Mouse (Mus musculus) hindbrain, embryonic 12.5 days (tissue): ENCODE data around the gene Gm20388. TPM values are rescaled to one million over a fixed set of nuclear protein-coding genes. Genes with fewer than 3 reads are reported as not detected.
A peak's percentile ranks its signal among the peaks of the same experiment; 100 is the strongest.

ENCODE experiments used
- ATAC-seq: fragments of 200-750 bp; cut with Nextera tagmentation; 2 replicates; pipeline ENCODE4 v1.8.0; 2017; ENCODE audit warnings: moderate TSS enrichment; ENCODE audit not compliant: low FRiP score
- H3K27ac ChIP-seq: fragments of 300-500 bp; sonication (generic); 2 replicates; pipeline ENCODE4 v1.5.1; 2016; ENCODE audit warnings: mild to moderate bottlenecking
- H3K27me3 ChIP-seq: fragments of 300-500 bp; sonication (generic); 2 replicates; pipeline ENCODE4 v1.6.1; 2016; ENCODE audit warnings: mild to moderate bottlenecking
- H3K36me3 ChIP-seq: fragments of 300-500 bp; sonication (generic); 2 replicates; pipeline ENCODE4 v1.6.1; 2016; ENCODE audit warnings: mild to moderate bottlenecking
- H3K4me1 ChIP-seq: fragments of 300-500 bp; sonication (generic); 2 replicates; pipeline ENCODE4 v1.6.1; 2016
- H3K4me2 ChIP-seq: fragments of 300-500 bp; sonication (generic); replicated peaks from 2 replicates; pipeline ENCODE4 v1.6.1; 2016; ENCODE audit warnings: mild to moderate bottlenecking
- H3K4me3 ChIP-seq: fragments of 300-500 bp; sonication (generic); 2 replicates; pipeline ENCODE4 v1.5.1; 2016; ENCODE audit warnings: mild to moderate bottlenecking
- H3K9ac ChIP-seq: fragments of 300-500 bp; sonication (generic); 2 replicates; pipeline ENCODE4 v1.6.1; 2016; ENCODE audit warnings: mild to moderate bottlenecking, moderate library complexity
- H3K9me3 ChIP-seq: fragments of 300-500 bp; sonication (generic); replicated peaks from 2 replicates; pipeline ENCODE4 v1.6.1; 2016; ENCODE audit warnings: mild to moderate bottlenecking
- WGBS: fragments of 180-500 bp; shearing (Covaris S2); methylation state at CpG from one replicate; pipeline ENCODE4 v1.1.7; 2016; 5-methylcytosine and 5-hydroxymethylcytosine counted together
- polyA plus RNA-seq: library from polyadenylated mRNA; unstranded; fragments of >200 nt; fragmentation: Nextera tagmentation; extraction: Ambion mirVana; gene quantifications from 2 replicates; pipeline ENCODE4 v1.2.1, GENCODE M21; 2016

Gene Gm20388
- polyA plus RNA-seq, 1 experiment from 2014 or later = not detected

DNA sequence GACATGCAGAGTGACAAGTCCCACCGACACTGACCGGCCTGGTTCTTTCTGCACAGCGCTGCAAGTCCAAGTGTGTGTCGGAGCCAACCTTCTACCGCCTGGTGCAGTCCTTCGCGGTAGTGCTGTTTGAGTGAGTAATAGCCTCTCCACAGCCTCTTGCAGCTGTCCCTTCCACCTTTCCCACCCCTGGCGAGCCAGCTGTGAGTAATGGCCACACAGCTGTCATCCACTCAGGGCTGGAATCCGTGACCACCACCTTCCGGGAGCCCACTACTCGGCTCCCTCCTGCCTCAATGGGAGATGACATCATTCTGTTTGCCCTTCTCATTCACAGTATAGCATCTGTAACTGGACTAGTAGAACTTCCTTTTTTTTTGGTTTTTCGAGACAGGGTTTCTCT is 239.4 kb downstream of the Gm20388 start:
- H3K27me3 ChIP-seq = no peaks in the 10 kb centered on the region
- no peak overlapping the region for H3K4me3 ChIP-seq
- no peak for ATAC-seq
- no peaks in the 10 kb centered on the region for H3K9me3 ChIP-seq
- H3K4me2 ChIP-seq = no peak overlapping the region
- 0 out of 2 replicates have a peak, but pooled peaks cover 15% of the 10 kb centered on the region for H3K36me3 ChIP-seq
- H3K4me1 ChIP-seq = peaks cover 14% of the 10 kb centered on the region
- H3K27ac ChIP-seq = no peak overlapping the region
- H3K9ac ChIP-seq = no peak overlapping the region
- WGBS = 68% methylated on average over 12 of the region's 12 CpGs

DNA sequence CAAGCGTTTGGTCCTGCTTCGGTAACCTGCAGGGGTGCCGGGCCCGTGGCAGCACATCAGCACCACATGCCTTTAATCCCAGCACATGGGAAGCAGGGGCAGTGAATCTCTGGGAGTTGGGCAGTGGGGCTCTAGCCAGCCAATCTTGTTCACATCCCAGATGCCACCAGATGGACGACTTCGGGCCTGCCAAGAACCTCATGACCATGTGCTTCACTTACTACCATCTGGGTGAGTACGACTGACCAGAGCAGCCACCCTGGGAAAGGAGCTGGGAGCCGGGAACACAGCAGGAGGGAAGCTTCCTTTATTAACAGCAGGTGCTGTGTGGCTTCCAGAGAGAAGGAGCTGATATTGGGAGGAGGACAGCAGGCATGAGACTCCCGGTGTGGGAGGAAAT is 240.5 kb downstream of the Gm20388 start:
- no peak overlapping the region for H3K27ac ChIP-seq
- no peaks in the 10 kb centered on the region for H3K27me3 ChIP-seq
- H3K4me2 ChIP-seq = no peak overlapping the region
- no peaks in the 10 kb centered on the region for H3K9me3 ChIP-seq
- H3K9ac ChIP-seq = no peak overlapping the region
- H3K4me1 ChIP-seq = peaks cover 14% of the 10 kb centered on the region
- 62% methylated on average over 9 of the region's 9 CpGs for WGBS
- no peak overlapping the region for H3K4me3 ChIP-seq
- no peak for ATAC-seq
- H3K36me3 ChIP-seq = 0 out of 2 replicates have a peak, but pooled peaks cover 10% of the 10 kb centered on the region

DNA sequence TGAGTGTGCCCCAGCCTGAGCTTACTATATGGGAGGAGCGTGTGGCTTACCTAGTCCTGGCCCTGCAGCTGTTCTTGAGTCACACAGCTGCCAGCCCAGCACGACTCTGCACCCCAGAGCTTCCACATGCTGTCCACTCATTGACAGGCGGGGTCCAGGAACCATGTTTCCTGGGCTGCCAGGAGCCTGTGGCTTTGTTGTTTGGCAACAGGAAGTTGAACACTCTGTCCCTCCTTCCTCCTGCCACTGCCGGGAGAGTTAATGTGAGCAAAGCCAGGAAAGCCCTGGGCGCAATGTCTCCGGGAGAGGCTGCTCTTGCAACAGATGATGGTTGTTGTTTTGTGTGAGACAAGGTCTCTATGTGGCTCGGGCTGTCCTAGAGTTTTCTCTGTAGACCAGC is 242.0 kb downstream of the Gm20388 start:
- WGBS = 66% methylated on average over 7 of the region's 7 CpGs
- H3K4me2 ChIP-seq = no peak overlapping the region

DNA sequence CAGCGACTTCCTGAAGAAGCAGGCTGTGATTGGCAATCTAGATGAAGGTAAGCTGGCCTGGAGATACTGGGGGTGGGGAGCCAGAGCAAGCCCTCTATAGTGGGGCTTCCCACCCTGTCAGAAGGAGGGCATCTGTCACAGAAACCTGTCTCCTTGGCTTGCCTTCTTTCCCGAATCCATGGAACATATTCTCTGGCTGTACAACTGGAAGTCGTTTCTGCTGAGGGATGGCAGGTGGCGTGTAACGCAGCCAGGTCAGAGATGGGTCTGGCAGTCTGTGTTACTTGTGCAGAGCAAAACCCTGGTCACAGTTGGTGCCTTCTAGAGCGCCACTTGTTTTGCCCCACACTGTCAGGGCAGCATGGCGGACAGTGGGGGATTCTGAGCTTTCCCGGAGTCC is 249.7 kb downstream of the Gm20388 start:
- no peak for ATAC-seq
- H3K27ac ChIP-seq = no peak overlapping the region
- 78% methylated on average over 8 of the region's 8 CpGs for WGBS
- H3K27me3 ChIP-seq = no peaks in the 10 kb centered on the region
- H3K36me3 ChIP-seq = 0 out of 2 replicates have a peak, but pooled peaks cover 5% of the 10 kb centered on the region
- H3K9me3 ChIP-seq = no peaks in the 10 kb centered on the region
- no peak overlapping the region; the same call in 1 of the 2 replicates for H3K9ac ChIP-seq
- no peak overlapping the region for H3K4me2 ChIP-seq
- no peak overlapping the region for H3K4me3 ChIP-seq
- H3K4me1 ChIP-seq = peaks cover 30% of the 10 kb centered on the region

More for the DNA sequence above, 242.0 kb downstream of the Gm20388 start:
- H3K27ac ChIP-seq = no peak overlapping the region
- no peak for ATAC-seq
- no peaks in the 10 kb centered on the region for H3K9me3 ChIP-seq
- H3K36me3 ChIP-seq = 0 out of 2 replicates have a peak, but pooled peaks cover 6% of the 10 kb centered on the region
- H3K9ac ChIP-seq = no peak overlapping the region
- H3K4me3 ChIP-seq = no peak overlapping the region
- no peaks in the 10 kb centered on the region for H3K27me3 ChIP-seq
- H3K4me1 ChIP-seq = peaks cover 18% of the 10 kb centered on the region

DNA sequence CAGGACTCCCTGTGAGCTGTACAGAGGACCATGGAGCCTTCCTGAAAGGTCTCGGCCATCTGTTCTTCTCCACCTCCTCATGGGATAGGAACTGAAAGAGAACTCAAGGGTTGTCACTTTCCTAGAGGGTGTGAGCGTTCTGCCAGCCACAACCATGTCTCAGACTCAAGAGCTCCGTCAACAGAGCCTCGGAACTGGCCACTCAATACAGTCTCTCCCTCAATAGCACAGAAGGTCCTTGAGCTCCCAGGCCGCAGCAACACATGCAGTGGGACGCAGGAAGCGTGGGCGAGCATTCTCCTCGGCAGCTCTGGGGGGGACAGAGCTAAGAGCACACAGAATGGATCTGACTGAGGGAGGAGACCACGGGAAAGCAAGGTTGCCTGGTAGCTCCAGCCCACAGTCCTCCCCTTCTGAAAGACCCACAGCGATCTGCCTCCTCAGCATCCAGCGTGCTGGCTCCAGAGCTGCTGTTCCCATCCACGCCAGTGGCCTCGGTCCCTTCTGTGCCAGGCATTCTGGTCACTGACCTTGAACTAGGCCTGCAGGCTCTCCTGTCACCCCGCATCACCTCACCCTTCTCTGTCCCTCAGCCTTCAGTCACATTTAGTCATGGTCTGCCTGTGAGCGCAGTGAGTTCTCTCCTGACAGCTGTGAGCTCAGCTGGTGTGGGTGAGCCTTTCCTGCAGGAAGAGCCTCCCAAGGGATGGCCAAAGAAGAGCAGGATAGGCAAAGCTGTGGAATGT is 251.2 kb downstream of the Gm20388 start:
- H3K4me2 ChIP-seq = no peak overlapping the region
- no peaks in the 10 kb centered on the region for H3K27me3 ChIP-seq
- H3K27ac ChIP-seq = no peak overlapping the region
- 74% methylated on average over 16 of the region's 16 CpGs for WGBS
- no peak overlapping the region for H3K9ac ChIP-seq
- no peak overlapping the region for H3K4me3 ChIP-seq
- peaks cover 25% of the 10 kb centered on the region for H3K4me1 ChIP-seq
- no peaks in the 10 kb centered on the region for H3K9me3 ChIP-seq
- no peak for ATAC-seq
- H3K36me3 ChIP-seq = 0 out of 2 replicates have a peak, but pooled peaks cover 5% of the 10 kb centered on the region

DNA sequence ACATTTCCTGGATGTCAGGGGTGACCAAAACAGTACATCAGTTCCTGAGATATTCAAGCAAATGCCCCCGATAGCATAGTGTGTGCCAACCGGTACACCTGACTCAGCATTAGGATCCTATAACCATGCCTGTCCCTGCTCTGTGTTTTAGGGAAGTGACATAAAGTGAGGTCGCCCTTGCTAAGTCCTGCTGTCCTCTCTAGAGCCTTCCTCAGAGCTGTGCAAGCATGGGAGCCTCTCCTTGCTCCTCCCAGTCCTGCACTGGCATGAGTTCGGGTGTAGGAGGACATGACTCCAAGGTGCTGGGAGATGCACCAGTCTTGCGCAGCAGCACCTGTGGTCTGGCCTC is 251.7 kb downstream of the Gm20388 start:
- 85% methylated on average over 5 of the region's 5 CpGs for WGBS
- no peak for ATAC-seq
- H3K4me1 ChIP-seq = peaks cover 25% of the 10 kb centered on the region

DNA sequence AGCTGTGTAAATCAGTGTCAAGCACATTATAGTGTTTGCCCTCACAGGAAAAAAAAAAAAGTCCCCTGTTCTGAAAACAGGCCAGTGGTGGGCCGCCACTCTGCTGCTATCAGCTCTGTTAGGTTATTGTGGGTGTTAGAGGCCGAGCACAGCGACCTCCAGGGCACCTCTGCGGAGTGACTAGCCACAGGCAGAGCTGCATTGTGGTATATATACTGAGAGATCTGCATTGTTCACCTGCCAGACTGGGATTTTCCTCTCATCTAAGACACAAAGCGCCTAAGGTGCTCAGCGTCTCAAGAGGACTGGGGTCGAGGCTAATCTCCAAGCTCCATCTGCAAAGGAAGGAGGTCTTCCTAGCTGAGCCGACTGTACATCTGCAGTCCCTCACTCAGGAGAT is 252.7 kb downstream of the Gm20388 start:
- H3K9ac ChIP-seq = no peak overlapping the region
- peaks cover 7% of the 10 kb centered on the region for H3K27me3 ChIP-seq
- H3K27ac ChIP-seq = no peak overlapping the region
- no peak for ATAC-seq
- WGBS = 75% methylated on average over 8 of the region's 8 CpGs
- no peaks in the 10 kb centered on the region for H3K9me3 ChIP-seq
- H3K4me1 ChIP-seq = peaks cover 32% of the 10 kb centered on the region
- no peak overlapping the region for H3K4me3 ChIP-seq
- 0 out of 2 replicates have a peak, but pooled peaks cover 5% of the 10 kb centered on the region for H3K36me3 ChIP-seq
- H3K4me2 ChIP-seq = no peak overlapping the region

More for the DNA sequence above, 251.7 kb downstream of the Gm20388 start:
- Histone ChIP-seq H3K9me3 (no peaks in the 10 kb centered on the region), H3K27ac (no peak overlapping the region), H3K4me2 (no peak overlapping the region), H3K27me3 (no peaks in the 10 kb centered on the region), H3K9ac (no peak overlapping the region), H3K36me3 (0 out of 2 replicates have a peak, but pooled peaks cover 5% of the 10 kb centered on the region), H3K4me3 (no peak overlapping the region)

DNA sequence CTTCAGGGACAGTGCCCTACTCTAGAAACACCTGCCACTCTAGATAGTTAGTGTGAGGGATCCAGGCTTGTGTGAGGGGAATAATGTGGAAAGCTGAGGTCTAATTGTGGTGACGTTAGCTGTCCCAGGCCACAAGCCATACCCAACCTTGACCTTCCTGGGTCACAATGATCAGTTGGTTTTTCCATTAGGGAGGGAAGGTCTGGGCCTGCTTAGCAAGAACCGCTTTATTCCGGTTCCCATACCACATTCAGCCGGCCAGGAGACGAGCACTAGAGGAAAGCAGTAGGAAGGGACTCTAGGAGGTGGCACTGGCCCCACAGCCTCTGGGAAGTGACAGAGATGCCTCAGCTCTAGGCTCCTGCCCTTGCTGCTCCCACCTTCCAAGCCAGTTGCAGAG is 253.4 kb downstream of the Gm20388 start:
- 71% methylated on average over 5 of the region's 5 CpGs for WGBS
- Histone ChIP-seq H3K4me2 (no peak overlapping the region), H3K4me1 (peaks cover 32% of the 10 kb centered on the region), H3K27ac (no peak overlapping the region), H3K36me3 (0 out of 2 replicates have a peak, but pooled peaks cover 5% of the 10 kb centered on the region), H3K27me3 (peaks cover 13% of the 10 kb centered on the region), H3K4me3 (no peak overlapping the region), H3K9me3 (no peaks in the 10 kb centered on the region), H3K9ac (no peak overlapping the region)
- no peak for ATAC-seq

DNA sequence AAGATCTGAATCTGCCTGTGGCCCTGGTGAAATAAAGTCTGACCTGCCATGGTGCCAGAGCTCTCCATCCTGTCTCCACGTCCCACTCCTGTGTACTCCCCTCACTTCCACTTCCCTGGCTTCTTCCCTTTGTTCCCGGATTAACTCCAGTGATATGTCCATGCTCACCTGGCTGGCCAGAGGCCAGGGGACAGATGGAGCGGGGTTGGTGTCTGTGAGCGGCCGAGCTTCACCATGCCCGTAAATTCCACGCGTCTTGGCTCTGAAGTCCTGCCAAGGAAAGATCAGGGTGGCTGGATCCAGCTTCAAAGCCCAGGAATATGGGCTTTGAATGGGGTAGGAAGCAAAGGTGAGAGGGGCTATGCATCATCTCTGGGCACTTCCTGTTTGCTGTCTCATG is 256.5 kb downstream of the Gm20388 start:
- Histone ChIP-seq H3K9ac (no peak overlapping the region), H3K27me3 (peaks cover 26% of the 10 kb centered on the region), H3K9me3 (no peaks in the 10 kb centered on the region), H3K36me3 (no peaks in the 10 kb centered on the region), H3K4me1 (peaks cover 17% of the 10 kb centered on the region), H3K27ac (no peak overlapping the region), H3K4me2 (no peak overlapping the region), H3K4me3 (no peak overlapping the region)
- no peak for ATAC-seq
- WGBS = 89% methylated on average over 8 of the region's 8 CpGs

DNA sequence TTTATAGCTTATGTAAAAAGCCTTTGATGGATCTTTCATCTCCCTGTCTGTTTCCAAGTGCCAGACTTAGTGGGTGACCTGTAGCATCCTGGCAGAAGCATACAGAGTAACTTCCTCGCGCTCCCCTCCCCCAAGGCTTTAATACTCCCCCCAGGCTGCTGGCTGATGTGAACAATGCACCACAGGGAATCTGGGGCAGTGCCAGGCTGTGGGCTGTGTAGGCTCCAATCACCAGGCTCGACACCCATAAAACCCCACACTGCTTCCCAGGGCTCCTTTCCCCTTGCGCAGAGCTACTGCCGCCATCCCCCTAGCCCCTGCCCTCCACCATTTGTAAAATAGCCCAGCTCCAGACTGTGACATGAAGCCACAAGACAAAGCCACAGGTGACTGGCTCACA is 257.2 kb downstream of the Gm20388 start:
- 0 out of 2 replicates have a peak overlapping the region, but pooled peaks have one; percentile 1 for H3K4me2 ChIP-seq
- no peak overlapping the region for H3K9ac ChIP-seq
- ATAC-seq = no peak
- H3K9me3 ChIP-seq = no peaks in the 10 kb centered on the region
- no peaks in the 10 kb centered on the region for H3K36me3 ChIP-seq
- no peak overlapping the region for H3K27ac ChIP-seq
- H3K4me3 ChIP-seq = no peak overlapping the region
- peaks cover 14% of the 10 kb centered on the region for H3K4me1 ChIP-seq
- 32% methylated on average over 5 of the region's 5 CpGs for WGBS
- H3K27me3 ChIP-seq = peaks cover 26% of the 10 kb centered on the region

DNA sequence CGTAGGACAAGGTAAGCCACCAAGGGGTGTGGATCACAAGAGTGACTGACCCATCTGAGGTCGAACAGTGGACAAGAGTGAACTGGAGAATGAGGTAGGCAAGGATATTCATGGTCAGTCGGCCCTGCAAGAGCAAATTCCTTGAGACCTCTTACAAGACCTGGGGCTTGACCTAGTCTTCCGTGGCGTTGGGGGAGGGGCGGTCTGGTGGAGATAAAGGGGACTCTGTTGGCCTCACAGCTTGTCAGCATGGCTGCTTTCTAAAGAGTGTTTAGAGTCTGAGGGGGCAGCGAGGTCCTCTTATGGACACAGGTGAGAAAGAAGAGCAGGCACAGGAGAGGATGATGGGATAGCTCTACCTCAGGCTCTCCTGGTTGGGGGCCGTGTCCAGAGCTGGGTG is 258.5 kb downstream of the Gm20388 start:
- Histone ChIP-seq H3K36me3 (no peaks in the 10 kb centered on the region), H3K27me3 (peaks cover 33% of the 10 kb centered on the region), H3K9me3 (no peaks in the 10 kb centered on the region), H3K4me3 (no peak overlapping the region), H3K4me2 (no peak overlapping the region), H3K27ac (no peak overlapping the region), H3K4me1 (peaks cover 13% of the 10 kb centered on the region), H3K9ac (no peak overlapping the region)
- 46% methylated on average over 8 of the region's 8 CpGs for WGBS
- no peak for ATAC-seq

DNA sequence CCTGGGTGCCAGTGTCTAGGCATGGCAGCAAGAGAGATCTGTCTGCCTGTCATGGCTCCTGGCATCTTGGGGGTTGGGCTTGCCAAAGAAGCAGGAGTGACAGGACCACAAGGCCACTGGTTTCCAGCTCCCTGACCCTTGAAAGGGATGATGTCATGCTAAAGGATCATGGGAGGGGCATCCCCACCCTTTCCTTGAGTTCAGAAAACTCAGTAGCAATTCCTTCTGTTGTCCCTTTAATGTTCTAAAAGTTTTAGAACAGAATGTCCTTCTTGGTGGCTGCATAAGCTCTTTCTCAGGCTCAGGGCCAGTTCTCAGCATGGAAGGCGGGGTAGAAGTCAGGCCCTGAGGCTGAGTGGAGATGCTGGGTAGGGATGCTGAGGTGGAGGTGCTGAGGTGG is 262.6 kb downstream of the Gm20388 start:
- Histone ChIP-seq H3K9me3 (no peaks in the 10 kb centered on the region), H3K4me3 (no peak overlapping the region), H3K27ac (no peak overlapping the region), H3K4me2 (no peak overlapping the region), H3K36me3 (no peaks in the 10 kb centered on the region), H3K4me1 (peaks cover 30% of the 10 kb centered on the region), H3K27me3 (peaks cover 49% of the 10 kb centered on the region), H3K9ac (no peak overlapping the region)
- 67% methylated on average over 1 of the region's 1 CpGs for WGBS
- ATAC-seq = no peak

DNA sequence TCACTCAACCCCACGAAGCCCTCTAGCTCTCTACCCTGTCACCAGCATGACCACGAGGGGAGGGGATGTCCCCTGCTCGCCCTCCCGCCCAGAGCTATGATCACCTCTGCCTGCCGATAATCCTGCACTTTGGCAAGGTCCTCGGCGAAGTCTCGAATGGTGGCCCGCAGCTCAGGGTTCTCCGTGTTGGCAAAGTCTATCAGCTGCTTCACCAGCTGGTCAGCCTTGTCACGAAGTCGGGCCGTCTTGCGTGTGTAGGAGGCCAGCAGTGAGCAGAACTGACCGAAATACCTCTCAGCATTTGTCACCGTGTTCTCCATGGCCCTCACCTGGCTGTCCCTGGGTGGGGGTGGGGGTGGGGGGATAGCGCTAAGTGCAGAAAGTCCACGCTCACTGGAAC is 264.0 kb downstream of the Gm20388 start:
- no peak overlapping the region for H3K9ac ChIP-seq
- no peak overlapping the region for H3K4me2 ChIP-seq
- no peaks in the 10 kb centered on the region for H3K9me3 ChIP-seq
- 51% methylated on average over 18 of the region's 18 CpGs for WGBS
- H3K4me3 ChIP-seq = no peak overlapping the region
- no peaks in the 10 kb centered on the region for H3K36me3 ChIP-seq
- peaks cover 37% of the 10 kb centered on the region for H3K4me1 ChIP-seq
- no peak for ATAC-seq
- H3K27me3 ChIP-seq = peaks cover 36% of the 10 kb centered on the region
- no peak overlapping the region for H3K27ac ChIP-seq
